Mouse (Mus musculus) midbrain, embryonic 12.5 days (tissue): ENCODE measurements at regions not wholly inside any gene's neighbourhood (a gene's known extent, or its start where the extent isn't known, plus 50 kb on each side); places are given as distances from the start of the nearest gene placed in this dataset.

Source experiments
- ATAC-seq: fragments of 200-750 bp; cut with Nextera tagmentation; 2 replicates; pipeline ENCODE4 v1.8.0; 2017; ENCODE audit warnings: low read depth, moderate TSS enrichment, moderate library complexity; ENCODE audit not compliant: low FRiP score
- H3K27ac ChIP-seq: fragments of 300-500 bp; sonication (generic); replicated peaks from 2 replicates; pipeline ENCODE4 v1.5.1; 2016; ENCODE audit warnings: mild to moderate bottlenecking
- H3K27me3 ChIP-seq: fragments of 300-500 bp; sonication (generic); 2 replicates; pipeline ENCODE4 v1.6.1; 2016; ENCODE audit warnings: mild to moderate bottlenecking
- H3K36me3 ChIP-seq: fragments of 300-500 bp; sonication (generic); 2 replicates; pipeline ENCODE4 v1.6.1; 2016
- H3K4me1 ChIP-seq: fragments of 300-500 bp; sonication (generic); 2 replicates; pipeline ENCODE4 v1.6.1; 2016
- H3K4me2 ChIP-seq: fragments of 300-500 bp; sonication (generic); replicated peaks from 2 replicates; pipeline ENCODE4 v1.6.1; 2016; ENCODE audit warnings: mild to moderate bottlenecking, moderate library complexity
- H3K4me3 ChIP-seq: fragments of 300-500 bp; sonication (generic); 2 replicates; pipeline ENCODE4 v1.5.1; 2016; ENCODE audit warnings: mild to moderate bottlenecking
- H3K9ac ChIP-seq: fragments of 300-500 bp; sonication (generic); replicated peaks from 2 replicates; pipeline ENCODE4 v1.6.1; 2016; ENCODE audit warnings: mild to moderate bottlenecking, moderate library complexity
- H3K9me3 ChIP-seq: fragments of 300-500 bp; sonication (generic); 2 replicates; pipeline ENCODE4 v1.6.1; 2016; ENCODE audit warnings: mild to moderate bottlenecking
- WGBS: fragments of 180-500 bp; shearing (Covaris S2); methylation state at CpG from one replicate; pipeline ENCODE4 v1.1.7; 2016; 5-methylcytosine and 5-hydroxymethylcytosine counted together

DNA sequence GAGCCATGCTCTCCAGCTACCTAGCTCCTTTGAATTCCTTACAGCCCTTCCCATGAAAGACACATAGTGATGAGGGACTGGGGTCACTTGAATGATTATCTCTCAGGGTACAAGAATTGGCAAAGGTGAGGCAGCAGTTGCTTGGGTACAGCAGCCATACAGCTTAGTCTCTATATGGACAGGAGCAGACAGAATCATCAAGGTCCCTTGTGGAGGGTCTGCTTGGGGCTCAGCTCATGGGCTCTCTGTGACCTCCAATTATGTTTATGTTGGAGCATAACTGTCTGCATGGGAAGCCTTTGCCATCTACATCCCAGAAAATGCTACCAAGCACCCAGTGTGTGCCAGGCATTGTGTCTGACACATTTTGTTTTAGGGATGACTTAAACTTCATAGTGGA, 118.4 kb upstream of the Lhcgr start:
- Histone ChIP-seq H3K27ac (no peak overlapping the region), H3K4me2 (no peak overlapping the region), H3K27me3 (no peaks in the 10 kb centered on the region; the same call in 1 of the 2 replicates), H3K4me3 (no peak overlapping the region), H3K9ac (no peak overlapping the region), H3K4me1 (peaks cover 7% of the 10 kb centered on the region; the same call in 1 of the 2 replicates), H3K9me3 (no peaks in the 10 kb centered on the region), H3K36me3 (no peaks in the 10 kb centered on the region)
- peak; percentile 65; the same call in 1 of the 2 replicates for ATAC-seq

- 86% methylated on average over 1 of the region's 1 CpGs for WGBS
- H3K9ac ChIP-seq = no peak overlapping the region
- H3K4me3 ChIP-seq = no peak overlapping the region
- peaks cover 4% of the 10 kb centered on the region; the same call in 1 of the 2 replicates for H3K4me1 ChIP-seq
- no peaks in the 10 kb centered on the region for H3K36me3 ChIP-seq
- ATAC-seq = no peak
- H3K27ac ChIP-seq = no peak overlapping the region
- no peaks in the 10 kb centered on the region for H3K9me3 ChIP-seq
- no peak overlapping the region for H3K4me2 ChIP-seq
- no peaks in the 10 kb centered on the region for H3K27me3 ChIP-seq
Observed at GRCm38 (mm10) chr17:88901742-88902141, 110.0 kb upstream of the Lhcgr start.

GRCm38 (mm10) chr17:88900904-88901303, 109.1 kb upstream of the Lhcgr start:
- Histone ChIP-seq H3K4me1 (peaks cover 4% of the 10 kb centered on the region; the same call in 1 of the 2 replicates), H3K4me3 (no peak overlapping the region), H3K36me3 (no peaks in the 10 kb centered on the region), H3K9ac (no peak overlapping the region), H3K27me3 (no peaks in the 10 kb centered on the region), H3K9me3 (no peaks in the 10 kb centered on the region), H3K27ac (no peak overlapping the region), H3K4me2 (no peak overlapping the region)
- ATAC-seq = no peak
- WGBS = 84% methylated on average over 2 of the region's 2 CpGs

- WGBS = 61% methylated on average over 11 of the region's 11 CpGs
- Histone ChIP-seq H3K9me3 (no peaks in the 10 kb centered on the region), H3K36me3 (no peaks in the 10 kb centered on the region), H3K9ac (no peak overlapping the region), H3K27me3 (no peaks in the 10 kb centered on the region), H3K4me2 (no peak overlapping the region), H3K4me1 (peaks cover 4% of the 10 kb centered on the region; the same call in 1 of the 2 replicates), H3K27ac (no peak overlapping the region), H3K4me3 (no peak overlapping the region)
- no peak for ATAC-seq
Observed at GRCm38 (mm10) chr17:88898705-88899668, 107.2 kb upstream of the Lhcgr start.

- no peak overlapping the region for H3K9ac ChIP-seq
- H3K27ac ChIP-seq = no peak overlapping the region
- H3K4me3 ChIP-seq = no peak overlapping the region
- no peak overlapping the region for H3K4me2 ChIP-seq
- H3K9me3 ChIP-seq = no peaks in the 10 kb centered on the region
- no peaks in the 10 kb centered on the region for H3K27me3 ChIP-seq
- ATAC-seq = no peak
- no peaks in the 10 kb centered on the region for H3K36me3 ChIP-seq
- no peaks in the 10 kb centered on the region for H3K4me1 ChIP-seq
Observed at GRCm38 (mm10) chr17:88893451-88893850, 101.7 kb upstream of the Lhcgr start.

DNA sequence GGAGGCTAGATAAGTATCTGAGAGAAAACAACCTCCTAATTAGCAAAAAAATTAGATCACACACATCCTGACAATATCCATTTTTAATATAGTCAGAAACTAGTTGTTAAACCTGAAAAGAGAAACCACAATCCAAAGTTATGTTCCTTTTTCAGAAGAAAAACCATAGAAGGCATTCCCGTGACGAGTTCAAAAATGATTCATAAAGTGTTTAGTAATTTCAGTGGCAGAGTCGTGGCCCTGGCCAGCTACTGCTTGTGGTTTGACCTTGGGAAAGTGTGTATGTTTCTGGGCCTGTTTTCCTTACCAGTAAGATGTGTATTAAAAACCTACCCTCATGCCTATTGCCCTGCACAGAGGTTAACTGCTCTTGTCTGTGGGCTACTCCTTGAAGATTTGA, 93.7 kb upstream of the Lhcgr start:
- Histone ChIP-seq H3K4me1 (no peaks in the 10 kb centered on the region), H3K9ac (no peak overlapping the region), H3K27ac (no peak overlapping the region), H3K4me3 (no peak overlapping the region), H3K9me3 (no peaks in the 10 kb centered on the region), H3K27me3 (no peaks in the 10 kb centered on the region), H3K4me2 (no peak overlapping the region), H3K36me3 (no peaks in the 10 kb centered on the region)
- WGBS = 87% methylated on average over 3 of the region's 3 CpGs
- no peak for ATAC-seq

GRCm38 (mm10) chr17:88879736-88880135, 87.9 kb upstream of the Lhcgr start:
- H3K4me2 ChIP-seq = no peak overlapping the region
- no peak overlapping the region for H3K4me3 ChIP-seq
- H3K27me3 ChIP-seq = no peaks in the 10 kb centered on the region
- 91% methylated on average over 1 of the region's 1 CpGs for WGBS
- H3K36me3 ChIP-seq = no peaks in the 10 kb centered on the region
- ATAC-seq = no peak
- no peaks in the 10 kb centered on the region for H3K9me3 ChIP-seq
- no peaks in the 10 kb centered on the region for H3K4me1 ChIP-seq
- no peak overlapping the region for H3K27ac ChIP-seq
- no peak overlapping the region for H3K9ac ChIP-seq

DNA sequence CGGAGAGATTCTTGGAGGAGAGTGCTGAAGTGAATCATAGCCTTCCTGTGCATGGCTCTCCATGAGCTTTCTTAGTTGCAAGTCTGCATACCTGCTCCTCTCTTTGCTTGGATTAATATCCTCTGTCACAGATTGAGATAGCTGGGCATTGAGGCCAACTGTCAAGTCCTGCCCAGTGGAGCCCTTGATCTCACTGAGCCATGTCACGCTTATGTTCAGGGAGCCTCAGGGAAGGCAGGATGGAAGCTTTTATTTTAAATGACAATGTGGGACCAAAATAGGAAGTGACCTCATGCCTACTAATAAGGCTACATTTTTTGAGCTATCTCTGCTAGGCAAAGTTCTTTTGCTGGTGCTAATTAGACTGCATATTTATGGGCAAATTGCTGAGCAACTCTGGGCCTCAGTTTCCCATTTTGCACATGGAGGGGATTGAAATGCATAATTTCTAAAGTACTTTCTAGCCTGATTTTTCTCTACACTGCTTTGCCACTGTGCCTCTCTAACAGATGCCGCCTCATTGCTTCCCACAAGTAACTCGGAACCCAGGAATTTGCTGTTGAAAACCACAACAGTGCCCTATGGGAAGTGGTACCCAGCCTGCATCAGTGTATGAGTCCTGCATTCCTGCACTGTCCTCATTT, 78.7 kb upstream of the Lhcgr start:
- no peaks in the 10 kb centered on the region for H3K36me3 ChIP-seq
- 75% methylated on average over 4 of the region's 4 CpGs for WGBS
- ATAC-seq = peak; percentile 38; the same call in 1 of the 2 replicates

DNA sequence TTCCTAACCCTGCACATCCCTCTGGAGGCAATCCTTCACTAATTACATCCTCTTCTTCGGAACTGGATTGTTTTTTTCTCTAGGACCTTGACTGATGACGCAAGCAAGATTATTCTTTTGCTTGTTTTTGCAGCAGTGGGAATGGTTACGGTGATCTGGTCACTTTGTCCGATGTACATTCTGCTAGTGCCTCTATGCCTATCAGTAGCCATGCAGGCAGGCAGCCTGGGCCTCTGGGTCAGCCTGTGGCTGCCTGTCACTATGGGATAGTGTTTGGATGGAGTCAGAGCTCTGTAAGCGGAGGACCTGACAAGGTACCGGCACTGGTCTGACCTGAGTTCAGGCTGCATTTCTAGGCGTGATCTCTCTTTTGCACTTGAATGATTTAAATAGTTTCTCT, 72.8 kb upstream of the Lhcgr start:
- H3K4me3 ChIP-seq = no peak overlapping the region
- H3K27me3 ChIP-seq = no peaks in the 10 kb centered on the region
- no peak for ATAC-seq
- no peaks in the 10 kb centered on the region for H3K36me3 ChIP-seq
- no peak overlapping the region for H3K27ac ChIP-seq
- no peaks in the 10 kb centered on the region for H3K9me3 ChIP-seq
- no peak overlapping the region for H3K9ac ChIP-seq
- no peaks in the 10 kb centered on the region for H3K4me1 ChIP-seq
- WGBS = 91% methylated on average over 7 of the region's 7 CpGs
- H3K4me2 ChIP-seq = no peak overlapping the region

More for the DNA sequence above, 78.7 kb upstream of the Lhcgr start:
- Histone ChIP-seq H3K4me2 (no peak overlapping the region), H3K27me3 (no peaks in the 10 kb centered on the region), H3K27ac (no peak overlapping the region), H3K9ac (no peak overlapping the region), H3K4me1 (peaks cover 6% of the 10 kb centered on the region; the same call in 1 of the 2 replicates), H3K4me3 (no peak overlapping the region), H3K9me3 (no peaks in the 10 kb centered on the region)

DNA sequence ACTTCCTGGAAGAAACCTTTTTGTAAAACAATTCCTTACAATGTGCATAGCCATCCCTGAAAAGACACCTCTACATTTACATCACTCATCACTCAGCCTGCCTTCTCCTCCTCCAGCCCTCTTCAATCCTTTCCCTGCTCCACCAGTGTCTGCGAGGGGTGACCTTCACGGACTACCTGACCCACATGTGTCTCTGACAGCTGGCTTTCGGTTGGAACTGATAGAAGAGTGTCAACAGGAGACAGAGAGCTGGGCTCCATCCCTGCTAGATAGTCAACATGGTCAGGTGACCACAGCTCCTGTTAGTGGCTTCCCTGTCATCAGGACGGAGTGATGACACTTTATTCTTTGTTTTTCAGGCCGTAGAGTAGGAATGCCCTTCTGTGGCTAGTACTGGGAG, 72.4 kb upstream of the Lhcgr start:
- no peaks in the 10 kb centered on the region for H3K27me3 ChIP-seq
- no peak overlapping the region for H3K4me2 ChIP-seq
- no peak overlapping the region for H3K27ac ChIP-seq
- no peaks in the 10 kb centered on the region for H3K36me3 ChIP-seq
- no peaks in the 10 kb centered on the region for H3K9me3 ChIP-seq
- no peak overlapping the region for H3K9ac ChIP-seq
- H3K4me3 ChIP-seq = no peak overlapping the region
- ATAC-seq = no peak
- 81% methylated on average over 5 of the region's 5 CpGs for WGBS
- no peaks in the 10 kb centered on the region for H3K4me1 ChIP-seq

DNA sequence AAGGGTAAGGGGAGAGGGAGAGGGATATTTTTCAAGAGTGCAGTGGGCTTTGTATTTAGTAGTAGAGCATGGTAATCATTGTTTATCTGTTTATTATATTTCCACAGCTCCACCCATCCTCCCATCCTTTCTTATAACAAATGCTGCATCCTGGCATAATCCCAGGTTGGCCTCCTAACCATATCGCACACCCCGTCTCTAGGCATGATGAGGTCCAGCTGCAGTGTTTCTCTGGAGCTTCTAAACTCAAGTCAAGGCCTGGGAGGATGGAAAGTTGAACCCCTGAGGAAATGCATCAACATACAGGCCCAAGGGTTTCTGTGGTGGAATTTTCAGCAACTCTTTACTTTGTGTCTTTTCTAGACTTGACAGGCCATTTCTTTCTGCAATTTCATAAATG, 69.3 kb upstream of the Lhcgr start:
- no peak overlapping the region for H3K4me2 ChIP-seq
- H3K27ac ChIP-seq = no peak overlapping the region
- H3K9me3 ChIP-seq = no peaks in the 10 kb centered on the region
- H3K36me3 ChIP-seq = no peaks in the 10 kb centered on the region
- no peak overlapping the region for H3K4me3 ChIP-seq
- ATAC-seq = no peak
- no peak overlapping the region for H3K9ac ChIP-seq
- H3K4me1 ChIP-seq = no peaks in the 10 kb centered on the region
- 90% methylated on average over 2 of the region's 2 CpGs for WGBS
- no peaks in the 10 kb centered on the region for H3K27me3 ChIP-seq

- no peak for ATAC-seq
- Histone ChIP-seq H3K9me3 (no peaks in the 10 kb centered on the region), H3K27ac (no peak overlapping the region), H3K27me3 (no peaks in the 10 kb centered on the region), H3K4me2 (no peak overlapping the region), H3K36me3 (no peaks in the 10 kb centered on the region), H3K9ac (no peak overlapping the region), H3K4me1 (no peaks in the 10 kb centered on the region), H3K4me3 (no peak overlapping the region)
- 86% methylated on average over 1 of the region's 1 CpGs for WGBS
Observed at GRCm38 (mm10) chr17:88860576-88860975, 68.8 kb upstream of the Lhcgr start.
